Mouse (Mus musculus) G1E (cell line): Measurements from ENCODE around the gene Palm3. TPM values are rescaled to one million over a fixed set of nuclear protein-coding genes. Genes with fewer than 3 reads are reported as not detected.
A peak's percentile ranks its signal among the peaks of the same experiment; 100 is the strongest.

Source experiments
- ATAC-seq: 2 replicates; pipeline ENCODE4 v1.8.0; 2016; ENCODE audit warnings: mild to moderate bottlenecking; ENCODE audit not compliant: insufficient number of reproducible peaks, poor library complexity, low FRiP score, severe bottlenecking; ENCODE audit errors: extremely low read depth
- DNase-seq: peaks from one replicate; pipeline ENCODE4 v3.0.0; 2012; ENCODE audit warnings: low spot score
- H3K27me3 ChIP-seq: 2 replicates; pipeline ENCODE4 v1.6.1; 2012; ENCODE audit warnings: mild to moderate bottlenecking, low read length, inconsistent platforms; ENCODE audit not compliant: insufficient read depth
- H3K36me3 ChIP-seq: replicated peaks from 2 replicates; pipeline ENCODE3; 2012; ENCODE audit warnings: mild to moderate bottlenecking, inconsistent platforms
- H3K4me1 ChIP-seq: 2 replicates; pipeline ENCODE4 v1.6.1; 2012; ENCODE audit warnings: low read depth, low read length, inconsistent platforms, mixed read lengths; ENCODE audit not compliant: insufficient read depth
- H3K4me3 ChIP-seq: 2 replicates; pipeline ENCODE4 v1.5.1; 2012; ENCODE audit warnings: low read depth, mild to moderate bottlenecking, inconsistent platforms, low read length, moderate library complexity, mixed read lengths
- H3K9me3 ChIP-seq: replicated peaks from 2 replicates; pipeline ENCODE4 v1.6.1; 2012; ENCODE audit warnings: inconsistent platforms
- CTCF ChIP-seq: IDR thresholded peaks from 2 replicates; pipeline ENCODE4 v1.5.1; 2012; ENCODE audit warnings: low read depth, low read length, inconsistent platforms, mixed read lengths
- GATA1 ChIP-seq: IDR thresholded peaks from 2 replicates; pipeline ENCODE4 v1.6.1; 2012; ENCODE audit warnings: borderline replicate concordance, low read length, inconsistent platforms, mixed read lengths
- GATA2 ChIP-seq: IDR thresholded peaks from 2 replicates; pipeline ENCODE4 v1.6.1; 2012; ENCODE audit warnings: low read depth, low read length, inconsistent platforms, borderline replicate concordance
- POLR2AphosphoS5 ChIP-seq: IDR thresholded peaks from 2 replicates; pipeline ENCODE4 v1.6.1; 2012; ENCODE audit warnings: low read depth, low read length, inconsistent platforms; ENCODE audit not compliant: insufficient replicate concordance
- TAL1 ChIP-seq: conservative IDR thresholded peaks from 2 replicates; pipeline ENCODE4 v1.6.1; 2012; ENCODE audit warnings: low read depth, low read length, inconsistent platforms, mixed read lengths
- polyA plus RNA-seq: library from polyadenylated mRNA; stranded (reverse); fragments of >175 nt; gene quantifications from 2 replicates; pipeline ENCODE4 v1.2.3, GENCODE M21; 2012
- total RNA-seq, 2 experiments: library from RNA; stranded (forward) in 1 of 2; stranded (reverse) in 1 of 2; fragments of 200-1000 nt in 1 of 2; fragments of >200 nt in 1 of 2; fragmentation: Nextera tagmentation in 1 of 2; gene quantifications; 2 replicates each; pipeline ENCODE4 v1.2.3; 2014 to 2017

The Palm3 gene
- total and polyA plus RNA-seq, 3 experiments = 0.15 TPM; not detected in 2

GRCm38 (mm10) chr8:84065037-84065436 is 43.8 kb downstream of the Palm3 start, which contains the start of gene Gm10643:
Gm10643 (minus strand) TSS chr8:84065137.
- Histone ChIP-seq H3K27me3 (no peaks in the 10 kb centered on the region), H3K4me1 (peaks cover 47% of the 10 kb centered on the region), H3K36me3 (peaks cover 11% of the 10 kb centered on the region), H3K4me3 (peak within 1 kb of the TSS; percentile 81), H3K9me3 (no peaks in the 10 kb centered on the region)
- DNase-seq (no peak), ATAC-seq (no peak)
- no peak for TF ChIP-seq POLR2AphosphoS5
- no peak for TF ChIP-seq CTCF
- no peak for TF ChIP-seq GATA1
- no peak for TF ChIP-seq TAL1
- TF ChIP-seq GATA2 = no peak

GRCm38 (mm10) chr8:84065457-84066072 is 44.3 kb downstream of the Palm3 start:
- H3K27me3 ChIP-seq = no peaks in the 10 kb centered on the region
- TF ChIP-seq TAL1 (no peak), CTCF (no peak), GATA2 (no peak), GATA1 (no peak), POLR2AphosphoS5 (no peak)
- H3K36me3 ChIP-seq = peaks cover 15% of the 10 kb centered on the region
- H3K4me3 ChIP-seq = peak overlapping the region; percentile 81
- H3K4me1 ChIP-seq = peaks cover 51% of the 10 kb centered on the region
- no peak for ATAC-seq
- no peak for DNase-seq
- no peaks in the 10 kb centered on the region for H3K9me3 ChIP-seq

GRCm38 (mm10) chr8:84066291-84066930 is 45.1 kb downstream of the Palm3 start, which contains the start of gene Rfx1:
Rfx1 (plus strand) TSS chr8:84066834.
- Histone ChIP-seq H3K9me3 (no peaks in the 10 kb centered on the region), H3K27me3 (no peaks in the 10 kb centered on the region), H3K4me3 (peak within 1 kb of the TSS; percentile 81), H3K36me3 (peaks cover 23% of the 10 kb centered on the region), H3K4me1 (peaks cover 58% of the 10 kb centered on the region)
- peak; percentile 90 for ATAC-seq
- DNase-seq = peak; percentile 99
- TF ChIP-seq GATA2 (no peak), CTCF (no peak), GATA1 (no peak), TAL1 (no peak), POLR2AphosphoS5 (no peak)

GRCm38 (mm10) chr8:84067047-84067573 is 45.8 kb downstream of the Palm3 start:
- Histone ChIP-seq H3K9me3 (no peaks in the 10 kb centered on the region), H3K27me3 (no peaks in the 10 kb centered on the region), H3K4me3 (peak overlapping the region; percentile 81), H3K36me3 (peaks cover 27% of the 10 kb centered on the region), H3K4me1 (peaks cover 64% of the 10 kb centered on the region)
- DNase-seq (peak; percentile 81), ATAC-seq (peak; percentile 18)
- no peak for TF ChIP-seq GATA2

DNA sequence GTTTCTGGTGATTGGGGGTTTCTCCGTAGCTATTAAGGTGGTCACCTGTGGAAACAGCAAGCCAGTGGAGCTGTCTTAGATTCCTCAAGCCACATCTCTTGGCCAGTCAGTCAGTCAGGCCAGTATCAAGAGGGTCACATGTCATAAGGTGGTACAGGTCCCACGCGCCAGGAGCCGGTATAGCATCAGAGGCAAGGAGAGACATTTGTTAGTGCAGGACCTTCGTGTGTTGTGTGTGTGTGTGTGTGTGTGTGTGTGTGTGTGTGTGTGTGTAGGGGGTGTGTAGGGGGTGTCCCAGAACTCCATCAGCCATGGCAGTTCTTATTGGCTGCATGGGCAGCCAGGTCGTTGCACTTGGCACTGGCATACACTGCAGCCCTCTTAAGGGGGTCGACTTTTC is 46.6 kb downstream of the Palm3 start:
- no peaks in the 10 kb centered on the region for H3K27me3 ChIP-seq

GRCm38 (mm10) chr8:84068316-84069035 is 47.2 kb downstream of the Palm3 start:
- DNase-seq (no peak), ATAC-seq (no peak)
- TF ChIP-seq TAL1 (no peak), POLR2AphosphoS5 (no peak), CTCF (no peak), GATA2 (no peak), GATA1 (no peak)
- H3K4me1 ChIP-seq = peaks cover 71% of the 10 kb centered on the region
- peaks cover 39% of the 10 kb centered on the region for H3K36me3 ChIP-seq
- H3K4me3 ChIP-seq = no peak overlapping the region; the same call in 1 of the 2 replicates
- H3K9me3 ChIP-seq = no peaks in the 10 kb centered on the region
- no peaks in the 10 kb centered on the region for H3K27me3 ChIP-seq

More for the DNA sequence above, 46.6 kb downstream of the Palm3 start:
- H3K9me3 ChIP-seq = no peaks in the 10 kb centered on the region
- peaks cover 35% of the 10 kb centered on the region for H3K36me3 ChIP-seq
- H3K4me3 ChIP-seq = peak overlapping the region; percentile 81; the same call in 1 of the 2 replicates
- no peak for ATAC-seq
- no peak for DNase-seq
- peaks cover 72% of the 10 kb centered on the region for H3K4me1 ChIP-seq
- TF ChIP-seq CTCF (no peak), TAL1 (no peak), GATA1 (no peak), POLR2AphosphoS5 (no peak), GATA2 (no peak)
